Mouse (Mus musculus) lung, postnatal 14 days (tissue): Measurements from ENCODE around the gene Josd2.

Source experiments
- DNase-seq: peaks from one replicate; pipeline ENCODE4 v3.0.0; 2021

Gene Josd2

GRCm38 (mm10) chr7:44472961-44473646, 5.3 kb downstream of the Josd2 start:
- DNase-seq: no peak

- DNase-seq: no peak
Observed at GRCm38 (mm10) chr7:44474419-44474818, 6.6 kb downstream of the Josd2 start.

- no peak for DNase-seq
Observed at GRCm38 (mm10) chr7:44475046-44475614, 7.3 kb downstream of the Josd2 start.

- DNase-seq: no peak
Observed at GRCm38 (mm10) chr7:44482836-44483435, 15.2 kb downstream of the Josd2 start.

- no peak for DNase-seq
Observed at GRCm38 (mm10) chr7:44484109-44484508, 16.3 kb downstream of the Josd2 start.

GRCm38 (mm10) chr7:44484841-44485571, 17.2 kb downstream of the Josd2 start:
- DNase-seq: peak; percentile 80

- no peak for DNase-seq
Observed at GRCm38 (mm10) chr7:44485572-44486195, 17.9 kb downstream of the Josd2 start.

- DNase-seq: no peak
Observed at GRCm38 (mm10) chr7:44486927-44487575, 19.3 kb downstream of the Josd2 start.

GRCm38 (mm10) chr7:44487936-44488335, 20.2 kb downstream of the Josd2 start:
- DNase-seq: no peak

GRCm38 (mm10) chr7:44488545-44488944, 20.8 kb downstream of the Josd2 start:
- no peak for DNase-seq

GRCm38 (mm10) chr7:44490281-44490680, 22.5 kb downstream of the Josd2 start:
- no peak for DNase-seq

GRCm38 (mm10) chr7:44491391-44491790, 23.6 kb downstream of the Josd2 start:
- DNase-seq: no peak

- no peak for DNase-seq
Observed at GRCm38 (mm10) chr7:44492166-44492826, 24.5 kb downstream of the Josd2 start.

- DNase-seq: no peak
Observed at GRCm38 (mm10) chr7:44494681-44495080, 26.9 kb downstream of the Josd2 start.

- DNase-seq: no peak
Observed at GRCm38 (mm10) chr7:44495086-44495485, 27.3 kb downstream of the Josd2 start.

GRCm38 (mm10) chr7:44495992-44496770, 28.4 kb downstream of the Josd2 start, which contains the start of the genes Emc10 and Fam71e1:
Gene Emc10, minus strand, starts transcription at chr7:44496529.
Gene Fam71e1, plus strand, starts transcription at chr7:44496581.
- DNase-seq: peak; percentile 98

- no peak for DNase-seq
Observed at GRCm38 (mm10) chr7:44496771-44497109, 29.0 kb downstream of the Josd2 start.

- no peak for DNase-seq
Observed at GRCm38 (mm10) chr7:44497361-44498055, 29.7 kb downstream of the Josd2 start.

GRCm38 (mm10) chr7:44498922-44499321, 31.1 kb downstream of the Josd2 start:
- no peak for DNase-seq

- no peak for DNase-seq
Observed at GRCm38 (mm10) chr7:44500046-44500445, 32.3 kb downstream of the Josd2 start.
